Mouse (Mus musculus) embryonic fibroblast, embryonic 13.5 days (primary cell): Measurements from ENCODE around the gene Hltf.

Experiments used
- CTCF ChIP-seq: IDR thresholded peaks from 2 replicates; pipeline ENCODE4 v1.5.1; 2011; ENCODE audit warnings: mild to moderate bottlenecking, control low read depth, low read length, moderate library complexity, borderline replicate concordance; ENCODE audit not compliant: insufficient read depth
- POLR2A ChIP-seq: IDR thresholded peaks from 2 replicates; pipeline ENCODE4 v1.6.1; 2011; ENCODE audit warnings: low read depth, mild to moderate bottlenecking, control low read depth, low read length, moderate library complexity

- peak; percentile 69 for TF ChIP-seq POLR2A
- no peak for TF ChIP-seq CTCF
Measured at GRCm38 (mm10) chr3:20154531-20155367, 97.1 kb downstream of the Hltf start, which contains the start of gene Gyg.
